Mouse (Mus musculus) heart, adult 2 months (tissue): ENCODE data around the gene Vamp1.

Experiments
- CTCF ChIP-seq: fragments of 200-600 bp; IDR thresholded peaks from 2 replicates; pipeline ENCODE4 v1.8.1; 2022; ENCODE audit warnings: antibody characterized with exemption, mild to moderate bottlenecking, moderate library complexity
- POLR2A ChIP-seq: fragments of 200-500 bp; IDR thresholded peaks from 2 replicates; pipeline ENCODE4 v1.6.1; 2011; ENCODE audit warnings: mild to moderate bottlenecking, low read depth, low read length, control low read depth; ENCODE audit not compliant: insufficient read depth

DNA sequence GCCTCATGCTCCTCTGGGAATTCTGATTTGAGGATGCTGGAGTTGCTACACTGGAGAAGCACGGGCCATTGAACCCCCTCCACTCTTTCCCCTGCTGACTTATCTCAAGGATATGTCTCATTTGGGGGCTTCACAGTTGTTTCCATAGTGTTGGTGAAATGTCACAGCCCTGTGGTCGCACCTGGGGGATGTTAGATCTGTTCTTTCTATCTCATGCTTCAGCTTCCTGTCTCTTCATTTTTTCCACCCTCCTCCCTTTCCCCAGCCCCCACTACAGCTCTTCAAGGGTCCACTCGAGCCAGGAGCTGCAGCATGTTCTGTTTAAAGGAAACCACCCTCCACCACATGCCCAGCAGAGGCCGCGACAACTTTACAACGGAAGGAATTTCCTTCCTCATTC is 23.0 kb downstream of the Vamp1 start:
- no peak for TF ChIP-seq CTCF
- no peak for TF ChIP-seq POLR2A
